In the genomic region with DNA sequence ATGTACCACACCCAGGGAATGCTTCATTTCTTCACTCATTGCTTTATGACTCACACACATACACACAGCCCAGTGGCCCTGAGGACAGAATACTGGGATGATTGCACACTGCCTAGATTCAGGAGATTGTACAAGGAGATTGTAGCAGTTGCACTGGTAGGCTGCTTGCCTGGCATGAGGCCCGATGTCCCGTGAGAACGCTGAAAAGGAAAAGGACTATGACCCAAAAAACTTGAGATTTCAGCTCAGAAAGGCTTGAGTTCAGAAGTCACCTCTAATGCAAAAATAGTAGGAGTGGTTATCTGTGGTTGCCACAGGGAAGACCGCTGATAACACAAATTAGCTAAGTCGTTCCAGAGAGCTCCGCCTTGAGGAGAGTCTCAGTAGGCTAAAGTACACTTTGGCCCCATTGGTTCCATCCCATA, we compare ENCODE assay signal across 18 mouse cellular contexts. TPM values are rescaled to one million over a fixed set of nuclear protein-coding genes. Genes with fewer than 3 reads are reported as not detected.
A peak's percentile ranks its signal among the peaks of the same experiment; 100 is the strongest.
DNase-seq lines count a peak whose midpoint lies in the region; ATAC-seq lines count a peak whose summit lies in the region.
"Had no signal": no experiment of that assay in that cellular context is flagged by ENCODE, and none has a peak within 500 bp of the region (broad histone marks: within the 10 kb centered on the region; RNA-seq: fewer than 3 reads in every experiment).

No protein-coding gene starts in this region.

- intact Hi-C loops in heart, postnatal 14 days (cut with DNase I) = no loop called here

- no peaks in the 10 kb centered on the region for H3K36me3 ChIP-seq in liver, embryonic 15.5 days (replicated peaks)
- H3K36me3 ChIP-seq: forebrain, embryonic 10.5 days; heart, embryonic 13.5 days; midbrain, embryonic 12.5 days; neural tube, embryonic 12.5 days had no signal

- H3K27me3 ChIP-seq in liver, embryonic 15.5 days = no peaks in the 10 kb centered on the region
- H3K27me3 ChIP-seq: CH12.LX; neural tube, embryonic 12.5 days had no signal

- peak; percentile 76 for ATAC-seq in liver, embryonic 15.5 days (ENCODE audit: insufficient read depth)
- no peak for ATAC-seq in frontal cortex, adult (ENCODE audit: low TSS enrichment)

- peak; percentile 59 for DNase-seq in 3134 (ENCODE audit: extremely low read depth, insufficient read length, low spot score)
- peak; percentile 65 for DNase-seq in adipocyte (ENCODE audit: low spot score)
- peak; percentile 66 to 67 for DNase-seq in kidney, adult 8-10 months
- DNase-seq in thymus, postnatal 0 days (ENCODE audit: low spot score) = no peak
- DNase-seq in right cerebral cortex, adult 18-20 months = no peak
- no peak for DNase-seq in heart, postnatal 14 days
- DNase-seq: embryo, embryonic 11 days; lung, embryonic 14.5 days had no signal

- peak overlapping the region; percentile 48 for H3K4me2 ChIP-seq in liver, embryonic 15.5 days
- H3K4me2 ChIP-seq: heart, embryonic 13.5 days; lung, embryonic 14.5 days; midbrain, embryonic 12.5 days; neural tube, embryonic 12.5 days had no signal

- peak overlapping the region; percentile 4; the same call in 1 of the 2 replicates for H3K27ac ChIP-seq in liver, embryonic 15.5 days (replicated peaks)
- H3K27ac ChIP-seq: forebrain, embryonic 10.5 days; heart, embryonic 13.5 days; left cerebral cortex, adult 2 months; midbrain, embryonic 12.5 days; neural tube, embryonic 12.5 days had no signal

- no peak overlapping the region for H3K4me3 ChIP-seq in liver, embryonic 15.5 days (replicated peaks)
- H3K4me3 ChIP-seq: forebrain, embryonic 10.5 days; heart, embryonic 13.5 days; left cerebral cortex, adult 2 months; midbrain, embryonic 12.5 days; neural tube, embryonic 12.5 days had no signal

- no peaks in the 10 kb centered on the region for H3K9me3 ChIP-seq in liver, embryonic 15.5 days (replicated peaks)
- H3K9me3 ChIP-seq: forebrain, embryonic 10.5 days; midbrain, embryonic 12.5 days; neural tube, embryonic 12.5 days had no signal

- H3K4me1 ChIP-seq in liver, embryonic 15.5 days (replicated peaks) = peaks cover 22% of the 10 kb centered on the region
- H3K4me1 ChIP-seq: forebrain, embryonic 10.5 days; heart, embryonic 13.5 days; midbrain, embryonic 12.5 days; neural tube, embryonic 12.5 days had no signal

- WGBS in liver, embryonic 15.5 days (ENCODE audit: insufficient replicate concordance) = 25% methylated on average over 6 of the region's 6 CpGs

- H3K9ac ChIP-seq in liver, embryonic 15.5 days = no peak overlapping the region
- H3K9ac ChIP-seq: heart, embryonic 13.5 days; lung, embryonic 14.5 days; midbrain, embryonic 12.5 days; neural tube, embryonic 12.5 days had no signal

RNA-seq across cellular contexts. Expression of gene Kmt5c, which starts 6.9 kb away (rescaled TPM):
- polyA plus RNA-seq in liver, embryonic 15.5 days (2015; fragmentation: Nextera tagmentation; extraction: Ambion mirVana) = 50.1 and 56.1 TPM in 2 replicates
- polyA plus RNA-seq in thymus, postnatal 0 days (2015; fragmentation: Nextera tagmentation; extraction: Ambion mirVana) = 44.1 and 44.2 TPM in 2 replicates
- total RNA-seq in heart, postnatal 14 days (2021) = 10 to 100 TPM; 30.5 to 31.9 TPM

RNA-seq across cellular contexts. Expression of gene Tmem150b, which starts 7.9 kb away (rescaled TPM):
- polyA plus RNA-seq in liver, embryonic 15.5 days (2015; fragmentation: Nextera tagmentation; extraction: Ambion mirVana) = 0.14 and 0.37 TPM in 2 replicates
- 0.82 and 1.4 TPM in 2 replicates for polyA plus RNA-seq in thymus, postnatal 0 days (2015; fragmentation: Nextera tagmentation; extraction: Ambion mirVana)
- not detected for total RNA-seq in heart, postnatal 14 days (2021)
- total RNA-seq: CH12.LX; gastrocnemius, adult 18-20 months; left cerebral cortex, adult 2 months had no signal
- polyA plus RNA-seq: lung, embryonic 14.5 days had no signal

RNA-seq across cellular contexts. Expression of gene Cox6b2, which starts 19.9 kb away (rescaled TPM):
- polyA plus RNA-seq in liver, embryonic 15.5 days (2015; fragmentation: Nextera tagmentation; extraction: Ambion mirVana) = 66.0 and 79.3 TPM in 2 replicates
- 37.9 TPM in 2 replicates for polyA plus RNA-seq in thymus, postnatal 0 days (2015; fragmentation: Nextera tagmentation; extraction: Ambion mirVana)
- total RNA-seq in heart, postnatal 14 days (2021) = 1 to 10 TPM; 5.2 to 7.0 TPM
- total RNA-seq: CH12.LX had no signal

RNA-seq across cellular contexts. Expression of gene Fam71e2, which starts 38.1 kb away (rescaled TPM):
- not detected in 2 replicates for polyA plus RNA-seq in liver, embryonic 15.5 days (2015; fragmentation: Nextera tagmentation; extraction: Ambion mirVana)
- not detected in 2 replicates for polyA plus RNA-seq in thymus, postnatal 0 days (2015; fragmentation: Nextera tagmentation; extraction: Ambion mirVana)
- total RNA-seq in heart, postnatal 14 days (2021) = not detected
- total RNA-seq: CH12.LX; gastrocnemius, adult 18-20 months; left cerebral cortex, adult 2 months had no signal
- polyA plus RNA-seq: forebrain, embryonic 10.5 days; heart, embryonic 13.5 days; lung, embryonic 14.5 days; midbrain, embryonic 12.5 days; neural tube, embryonic 12.5 days; stomach, embryonic 14.5 days had no signal

RNA-seq across cellular contexts. Expression of gene Brsk1, which starts 42.6 kb away (rescaled TPM):
- 0.03 and 0.12 TPM in 2 replicates for polyA plus RNA-seq in liver, embryonic 15.5 days (2015; fragmentation: Nextera tagmentation; extraction: Ambion mirVana)
- 0.06 and 0.20 TPM in 2 replicates for polyA plus RNA-seq in thymus, postnatal 0 days (2015; fragmentation: Nextera tagmentation; extraction: Ambion mirVana)
- total RNA-seq in heart, postnatal 14 days (2021) = 1 to 10 TPM; 1.6 to 1.8 TPM

Comparison
In these comparisons a context has a peak if more than half of its experiments do, and no peak if none do; other contexts are left out.
1. DNase-seq: peak in 3134 (single experiment), adipocyte (single experiment) and kidney, adult 8-10 months (2 of 2); none in thymus, postnatal 0 days (single experiment), right cerebral cortex, adult 18-20 months (single experiment) and heart, postnatal 14 days (0 of 2).